Mouse (Mus musculus) thymus, adult 2 months (tissue): ENCODE data around the gene Htra3. TPM values are rescaled to one million over a fixed set of nuclear protein-coding genes. Genes with fewer than 3 reads are reported as not detected.

Experiments
- DNase-seq: peaks from one replicate; pipeline ENCODE4 v3.0.0; 2021
- H3K27ac ChIP-seq: fragments of 200-500 bp; 2 replicates; pipeline ENCODE4 v1.5.1; 2012; ENCODE audit warnings: low read length, control low read depth; ENCODE audit not compliant: control insufficient read depth, insufficient read depth
- H3K27me3 ChIP-seq: fragments of 200-500 bp; 2 replicates; pipeline ENCODE4 v1.6.1; 2012; ENCODE audit warnings: mild to moderate bottlenecking, low read length, moderate library complexity, mixed read lengths; ENCODE audit not compliant: control insufficient read depth, insufficient read depth
- H3K36me3 ChIP-seq: fragments of 200-500 bp; 2 replicates; pipeline ENCODE4 v1.6.1; 2012; ENCODE audit warnings: mild to moderate bottlenecking, low read length, moderate library complexity; ENCODE audit not compliant: control insufficient read depth, insufficient read depth
- H3K4me1 ChIP-seq: fragments of 200-500 bp; replicated peaks from 2 replicates; pipeline ENCODE4 v1.6.1; 2012; ENCODE audit warnings: low read length; ENCODE audit not compliant: control insufficient read depth, insufficient read depth
- H3K4me3 ChIP-seq: fragments of 200-500 bp; 2 replicates; pipeline ENCODE4 v1.5.1; 2012; ENCODE audit warnings: mild to moderate bottlenecking, low read length, control low read depth, moderate library complexity; ENCODE audit not compliant: control insufficient read depth, insufficient read depth
- CTCF ChIP-seq: fragments of 200-500 bp; IDR thresholded peaks from 2 replicates; pipeline ENCODE4 v1.5.1; 2012; ENCODE audit warnings: mild to moderate bottlenecking, control low read depth, low read length, moderate library complexity, borderline replicate concordance; ENCODE audit not compliant: control insufficient read depth, poor library complexity, insufficient read depth; ENCODE audit errors: extremely low read depth
- POLR2A ChIP-seq: fragments of 200-500 bp; IDR thresholded peaks from 2 replicates; pipeline ENCODE4 v1.6.1; 2012; ENCODE audit warnings: mild to moderate bottlenecking, low read length, control low read depth, moderate library complexity; ENCODE audit not compliant: control insufficient read depth, poor library complexity, insufficient read depth; ENCODE audit errors: extremely low read depth
- WGBS: fragments of 180-500 bp; shearing (Covaris S2); methylation state at CpG from one replicate; pipeline ENCODE4 v1.1.7; 2018; 5-methylcytosine and 5-hydroxymethylcytosine counted together
- polyA plus RNA-seq: library from polyadenylated mRNA; depleted of rRNA; stranded (reverse); fragments of >200 nt; gene quantifications from 2 replicates; pipeline ENCODE4 v1.2.3, GENCODE M21; 2012

The Htra3 gene
- polyA plus RNA-seq, 1 experiment = 37.3 TPM

- Histone ChIP-seq H3K27ac (no peak overlapping the region), H3K27me3 (no peaks in the 10 kb centered on the region), H3K36me3 (no peaks in the 10 kb centered on the region), H3K4me1 (no peaks in the 10 kb centered on the region), H3K4me3 (no peak overlapping the region)
- DNase-seq = no peak
- WGBS = 97% methylated on average over 2 of the region's 2 CpGs
- TF ChIP-seq POLR2A = no peak
- TF ChIP-seq CTCF = no peak
Observed at GRCm38 (mm10) chr5:35721933-35722332, 42.4 kb upstream of the Htra3 start.

GRCm38 (mm10) chr5:35719880-35720279 lies 40.3 kb upstream of the Htra3 start:
- Histone ChIP-seq H3K27ac (no peak overlapping the region), H3K36me3 (no peaks in the 10 kb centered on the region), H3K4me1 (no peaks in the 10 kb centered on the region), H3K27me3 (no peaks in the 10 kb centered on the region), H3K4me3 (no peak overlapping the region)
- TF ChIP-seq POLR2A = no peak
- TF ChIP-seq CTCF = no peak
- DNase-seq = no peak
- WGBS = 92% methylated on average over 1 of the region's 1 CpGs

GRCm38 (mm10) chr5:35719343-35719742 lies 39.8 kb upstream of the Htra3 start:
- Histone ChIP-seq H3K4me3 (no peak overlapping the region), H3K36me3 (no peaks in the 10 kb centered on the region), H3K27ac (no peak overlapping the region), H3K4me1 (no peaks in the 10 kb centered on the region), H3K27me3 (no peaks in the 10 kb centered on the region)
- TF ChIP-seq POLR2A = no peak
- no peak for DNase-seq

- Histone ChIP-seq H3K4me1 (no peaks in the 10 kb centered on the region), H3K27me3 (no peaks in the 10 kb centered on the region), H3K4me3 (no peak overlapping the region), H3K36me3 (no peaks in the 10 kb centered on the region), H3K27ac (no peak overlapping the region)
- DNase-seq = no peak
- WGBS = 90% methylated on average over 11 of the region's 11 CpGs
- no peak for TF ChIP-seq POLR2A
- no peak for TF ChIP-seq CTCF
Observed at GRCm38 (mm10) chr5:35718817-35719216, 39.2 kb upstream of the Htra3 start.

GRCm38 (mm10) chr5:35717946-35718345 lies 38.4 kb upstream of the Htra3 start:
- Histone ChIP-seq H3K27me3 (no peaks in the 10 kb centered on the region), H3K4me1 (no peaks in the 10 kb centered on the region), H3K4me3 (no peak overlapping the region), H3K36me3 (no peaks in the 10 kb centered on the region), H3K27ac (no peak overlapping the region)
- DNase-seq = peak; percentile 18
- no peak for TF ChIP-seq CTCF
- TF ChIP-seq POLR2A = no peak
- 76% methylated on average over 4 of the region's 4 CpGs for WGBS

- DNase-seq = no peak
- Histone ChIP-seq H3K4me3 (no peak overlapping the region), H3K36me3 (no peaks in the 10 kb centered on the region), H3K27me3 (no peaks in the 10 kb centered on the region), H3K4me1 (no peaks in the 10 kb centered on the region), H3K27ac (no peak overlapping the region)
- no peak for TF ChIP-seq CTCF
- no peak for TF ChIP-seq POLR2A
- WGBS = 92% methylated on average over 5 of the region's 5 CpGs
Observed at GRCm38 (mm10) chr5:35717455-35717854, 37.9 kb upstream of the Htra3 start.

- Histone ChIP-seq H3K4me3 (no peak overlapping the region), H3K36me3 (no peaks in the 10 kb centered on the region), H3K4me1 (no peaks in the 10 kb centered on the region), H3K27me3 (no peaks in the 10 kb centered on the region), H3K27ac (no peak overlapping the region)
- DNase-seq = peak; percentile 52
- TF ChIP-seq CTCF (peak; percentile 35; the same call in 1 of the 2 replicates), POLR2A (no peak)
- WGBS = 60% methylated on average over 13 of the region's 13 CpGs
Observed at GRCm38 (mm10) chr5:35713649-35714354, 34.2 kb upstream of the Htra3 start.
